Mouse (Mus musculus): ENCODE measurements around the gene Rasgef1c. TPM values are rescaled to one million over a fixed set of nuclear protein-coding genes. Genes with fewer than 3 reads are reported as not detected.

Gene Rasgef1c
- polyA plus RNA-seq, 1 experiment from 2014 or later = 0.11 TPM

- ATAC-seq (ENCODE audit: insufficient number of reproducible peaks, insufficient read depth, low FRiP score, low TSS enrichment, low read depth) = no peak
- H3K9me3 ChIP-seq = no peaks in the 10 kb centered on the region; the same call in 1 of the 2 replicates
- H3K4me3 ChIP-seq (replicated peaks) = no peak overlapping the region
- H3K4me1 ChIP-seq (replicated peaks) = no peaks in the 10 kb centered on the region
- H3K27me3 ChIP-seq = no peaks in the 10 kb centered on the region
- H3K4me2 ChIP-seq = no peak overlapping the region
- WGBS = 93% methylated on average over 4 of the region's 4 CpGs
- H3K9ac ChIP-seq (replicated peaks) = no peak overlapping the region
- no peak overlapping the region for H3K27ac ChIP-seq
- H3K36me3 ChIP-seq = no peaks in the 10 kb centered on the region
Measured at GRCm38 (mm10) chr11:49945726-49946125, 44.1 kb downstream of the Rasgef1c start.

- Histone ChIP-seq H3K4me1 (replicated peaks) (0 out of 2 replicates have a peak, but pooled peaks cover 6% of the 10 kb centered on the region), H3K36me3 (no peaks in the 10 kb centered on the region), H3K27me3 (peaks cover 3% of the 10 kb centered on the region; the same call in 1 of the 2 replicates), H3K4me2 (no peak overlapping the region), H3K9me3 (no peaks in the 10 kb centered on the region; the same call in 1 of the 2 replicates), H3K4me3 (replicated peaks) (no peak overlapping the region), H3K9ac (replicated peaks) (no peak overlapping the region), H3K27ac (no peak overlapping the region)
- no peak for ATAC-seq (ENCODE audit: insufficient number of reproducible peaks, insufficient read depth, low FRiP score, low TSS enrichment, low read depth)
- WGBS = 88% methylated on average over 5 of the region's 5 CpGs
Measured at GRCm38 (mm10) chr11:49949839-49950238, 48.2 kb downstream of the Rasgef1c start.

GRCm38 (mm10) chr11:49953616-49954015, 52.0 kb downstream of the Rasgef1c start:
- Histone ChIP-seq H3K9ac (replicated peaks) (no peak overlapping the region), H3K4me3 (replicated peaks) (no peak overlapping the region), H3K4me2 (no peak overlapping the region), H3K27me3 (peaks cover 11% of the 10 kb centered on the region; the same call in 1 of the 2 replicates), H3K36me3 (no peaks in the 10 kb centered on the region), H3K4me1 (replicated peaks) (0 out of 2 replicates have a peak, but pooled peaks cover 6% of the 10 kb centered on the region), H3K9me3 (no peaks in the 10 kb centered on the region), H3K27ac (no peak overlapping the region)
- 89% methylated on average over 6 of the region's 6 CpGs for WGBS
- ATAC-seq (ENCODE audit: insufficient number of reproducible peaks, insufficient read depth, low FRiP score, low TSS enrichment, low read depth) = no peak

- peak; percentile 64 for ATAC-seq (ENCODE audit: insufficient number of reproducible peaks, insufficient read depth, low FRiP score, low TSS enrichment, low read depth)
- no peak overlapping the region for H3K27ac ChIP-seq
- WGBS = 27% methylated on average over 8 of the region's 8 CpGs
Measured at GRCm38 (mm10) chr11:49955577-49956261, 54.1 kb downstream of the Rasgef1c start.

GRCm38 (mm10) chr11:49958017-49958416, 56.4 kb downstream of the Rasgef1c start:
- H3K9ac ChIP-seq (replicated peaks) = no peak overlapping the region
- H3K36me3 ChIP-seq = no peaks in the 10 kb centered on the region
- no peaks in the 10 kb centered on the region for H3K9me3 ChIP-seq
- H3K27ac ChIP-seq = no peak overlapping the region
- H3K27me3 ChIP-seq = peaks cover 25% of the 10 kb centered on the region; the same call in 1 of the 2 replicates
- H3K4me1 ChIP-seq (replicated peaks) = no peaks in the 10 kb centered on the region
- no peak overlapping the region for H3K4me2 ChIP-seq
- no peak for ATAC-seq (ENCODE audit: insufficient number of reproducible peaks, insufficient read depth, low FRiP score, low TSS enrichment, low read depth)
- no peak overlapping the region for H3K4me3 ChIP-seq (replicated peaks)
- WGBS = 79% methylated on average over 10 of the region's 10 CpGs

More at GRCm38 (mm10) chr11:49955577-49956261, 54.1 kb downstream of the Rasgef1c start:
- peaks cover 19% of the 10 kb centered on the region; the same call in 1 of the 2 replicates for H3K27me3 ChIP-seq
- 0 out of 2 replicates have a peak, but pooled peaks cover 6% of the 10 kb centered on the region for H3K4me1 ChIP-seq (replicated peaks)
- no peak overlapping the region for H3K4me2 ChIP-seq
- H3K9me3 ChIP-seq = no peaks in the 10 kb centered on the region
- no peak overlapping the region for H3K9ac ChIP-seq (replicated peaks)
- no peaks in the 10 kb centered on the region for H3K36me3 ChIP-seq
- no peak overlapping the region for H3K4me3 ChIP-seq (replicated peaks)

- no peaks in the 10 kb centered on the region for H3K4me1 ChIP-seq (replicated peaks)
- no peaks in the 10 kb centered on the region for H3K9me3 ChIP-seq
- no peak; the same call in 1 of the 2 replicates for ATAC-seq (ENCODE audit: insufficient number of reproducible peaks, insufficient read depth, low FRiP score, low TSS enrichment, low read depth)
- 38% methylated on average over 10 of the region's 10 CpGs for WGBS
- H3K4me3 ChIP-seq (replicated peaks) = no peak overlapping the region
- H3K27me3 ChIP-seq = peaks cover 14% of the 10 kb centered on the region; the same call in 1 of the 2 replicates
- H3K27ac ChIP-seq = no peak overlapping the region
- no peak overlapping the region for H3K9ac ChIP-seq (replicated peaks)
- H3K4me2 ChIP-seq = no peak overlapping the region
- no peaks in the 10 kb centered on the region for H3K36me3 ChIP-seq
Measured at GRCm38 (mm10) chr11:49961098-49961740, 59.6 kb downstream of the Rasgef1c start.

- no peak overlapping the region for H3K4me3 ChIP-seq (replicated peaks)
- no peak overlapping the region for H3K9ac ChIP-seq (replicated peaks)
- 66% methylated on average over 3 of the region's 3 CpGs for WGBS
- H3K9me3 ChIP-seq = no peaks in the 10 kb centered on the region
- H3K27ac ChIP-seq = no peak overlapping the region
- H3K4me2 ChIP-seq = no peak overlapping the region
- H3K36me3 ChIP-seq = no peaks in the 10 kb centered on the region
- no peak for ATAC-seq (ENCODE audit: insufficient number of reproducible peaks, insufficient read depth, low FRiP score, low TSS enrichment, low read depth)
- no peaks in the 10 kb centered on the region for H3K4me1 ChIP-seq (replicated peaks)
- H3K27me3 ChIP-seq = peaks cover 10% of the 10 kb centered on the region; the same call in 1 of the 2 replicates
Measured at GRCm38 (mm10) chr11:49965320-49965719, 63.7 kb downstream of the Rasgef1c start.

- 87% methylated on average over 2 of the region's 2 CpGs for WGBS
- Histone ChIP-seq H3K9ac (replicated peaks) (no peak overlapping the region), H3K4me1 (replicated peaks) (no peaks in the 10 kb centered on the region), H3K4me2 (no peak overlapping the region), H3K9me3 (peaks cover 3% of the 10 kb centered on the region; the same call in 1 of the 2 replicates), H3K27me3 (no peaks in the 10 kb centered on the region), H3K36me3 (no peaks in the 10 kb centered on the region), H3K27ac (no peak overlapping the region), H3K4me3 (replicated peaks) (no peak overlapping the region)
- no peak for ATAC-seq (ENCODE audit: insufficient number of reproducible peaks, insufficient read depth, low FRiP score, low TSS enrichment, low read depth)
Measured at GRCm38 (mm10) chr11:49969692-49970091, 68.1 kb downstream of the Rasgef1c start.

GRCm38 (mm10) chr11:49973657-49974340, 72.2 kb downstream of the Rasgef1c start:
- Histone ChIP-seq H3K9me3 (peaks cover 5% of the 10 kb centered on the region; the same call in 1 of the 2 replicates), H3K9ac (replicated peaks) (no peak overlapping the region), H3K4me1 (replicated peaks) (no peaks in the 10 kb centered on the region), H3K4me3 (replicated peaks) (no peak overlapping the region), H3K27ac (no peak overlapping the region), H3K27me3 (no peaks in the 10 kb centered on the region), H3K4me2 (no peak overlapping the region), H3K36me3 (no peaks in the 10 kb centered on the region)
- WGBS = 91% methylated on average over 10 of the region's 10 CpGs
- ATAC-seq (ENCODE audit: insufficient number of reproducible peaks, insufficient read depth, low FRiP score, low TSS enrichment, low read depth) = no peak

- Histone ChIP-seq H3K27me3 (no peaks in the 10 kb centered on the region), H3K9ac (replicated peaks) (no peak overlapping the region), H3K36me3 (no peaks in the 10 kb centered on the region), H3K27ac (no peak overlapping the region), H3K4me1 (replicated peaks) (no peaks in the 10 kb centered on the region), H3K9me3 (peaks cover 5% of the 10 kb centered on the region; the same call in 1 of the 2 replicates), H3K4me3 (replicated peaks) (no peak overlapping the region), H3K4me2 (no peak overlapping the region)
- no peak for ATAC-seq (ENCODE audit: insufficient number of reproducible peaks, insufficient read depth, low FRiP score, low TSS enrichment, low read depth)
- 59% methylated on average over 1 of the region's 1 CpGs for WGBS
Measured at GRCm38 (mm10) chr11:49974675-49975074, 73.0 kb downstream of the Rasgef1c start.
